Comparison of ENCODE assay signal across 21 mouse cellular contexts in genomic region chr3:80284656-80285055, GRCm38 (mm10).
DNase-seq lines count a peak whose midpoint lies in the region; ATAC-seq lines count a peak whose summit lies in the region.
"Had no signal": no experiment of that assay in that cellular context is flagged by ENCODE, and none has a peak within 500 bp of the region (broad histone marks: within the 10 kb centered on the region; RNA-seq: fewer than 3 reads in every experiment).

No protein-coding gene starts in this region.

- H3K27ac ChIP-seq in liver, embryonic 16.5 days (ENCODE audit: low read length): no peak overlapping the region
- no peak overlapping the region for H3K27ac ChIP-seq in liver, embryonic 11.5 days (ENCODE audit: low read depth, low read length)
- no peak overlapping the region for H3K27ac ChIP-seq in kidney, embryonic 15.5 days
- H3K27ac ChIP-seq: embryonic facial prominence, embryonic 10.5 days; embryonic facial prominence, embryonic 12.5 days; forebrain, embryonic 10.5 days; forebrain, embryonic 12.5 days had no signal

- H3K27me3 ChIP-seq in liver, embryonic 16.5 days (ENCODE audit: control insufficient read depth, insufficient read depth, low read depth, low read length): no peaks in the 10 kb centered on the region
- no peaks in the 10 kb centered on the region for H3K27me3 ChIP-seq in liver, embryonic 11.5 days (replicated peaks; ENCODE audit: control insufficient read depth, insufficient read depth, low read length)
- H3K27me3 ChIP-seq in kidney, embryonic 15.5 days: no peaks in the 10 kb centered on the region
- H3K27me3 ChIP-seq: embryonic facial prominence, embryonic 12.5 days; forebrain, embryonic 12.5 days had no signal

- H3K4me1 ChIP-seq in liver, embryonic 16.5 days (ENCODE audit: control insufficient read depth, low read depth, low read length): no peaks in the 10 kb centered on the region
- no peaks in the 10 kb centered on the region for H3K4me1 ChIP-seq in liver, embryonic 11.5 days (replicated peaks; ENCODE audit: control insufficient read depth, insufficient read depth, low read length)
- H3K4me1 ChIP-seq in kidney, embryonic 15.5 days: no peaks in the 10 kb centered on the region
- H3K4me1 ChIP-seq: embryonic facial prominence, embryonic 10.5 days; embryonic facial prominence, embryonic 12.5 days; forebrain, embryonic 10.5 days; forebrain, embryonic 12.5 days had no signal

- 31% methylated on average over 1 of the region's 1 CpGs for WGBS in liver, embryonic 16.5 days (ENCODE audit: insufficient replicate concordance)
- WGBS in liver, embryonic 11.5 days: 63% methylated on average over 1 of the region's 1 CpGs
- WGBS in kidney, embryonic 15.5 days: 79% methylated on average over 1 of the region's 1 CpGs

- no peak overlapping the region for H3K9ac ChIP-seq in liver, embryonic 16.5 days (ENCODE audit: low read depth, low read length)
- H3K9ac ChIP-seq in liver, embryonic 11.5 days (ENCODE audit: low read depth, low read length): no peak overlapping the region
- H3K9ac ChIP-seq in kidney, embryonic 15.5 days: no peak overlapping the region
- H3K9ac ChIP-seq: embryonic facial prominence, embryonic 12.5 days; forebrain, embryonic 12.5 days had no signal

- no peak overlapping the region for H3K4me3 ChIP-seq in liver, embryonic 16.5 days (ENCODE audit: low read depth, low read length)
- H3K4me3 ChIP-seq in liver, embryonic 11.5 days (ENCODE audit: low read depth, low read length): no peak overlapping the region
- no peak overlapping the region for H3K4me3 ChIP-seq in kidney, embryonic 15.5 days (replicated peaks)
- H3K4me3 ChIP-seq: embryonic facial prominence, embryonic 10.5 days; embryonic facial prominence, embryonic 12.5 days; forebrain, embryonic 10.5 days; forebrain, embryonic 12.5 days had no signal

- peak; percentile 41 for ATAC-seq in liver, embryonic 16.5 days (ENCODE audit: low read depth)
- no peak for ATAC-seq in liver, embryonic 11.5 days (replicated peaks; ENCODE audit: low FRiP score)
- ATAC-seq in kidney, embryonic 15.5 days (replicated peaks; ENCODE audit: low FRiP score): no peak
- ATAC-seq: activated CD4-positive, CD25-positive, alpha-beta regulatory T cell, adult 4 months; forebrain, embryonic 14.5 days; forebrain, embryonic 16.5 days; Patski had no signal

- DNase-seq in liver, embryonic 11.5 days (ENCODE audit: low spot score): no peak
- peak; percentile 25 for DNase-seq in fat pad, adult 2 months (ENCODE audit: extremely low read depth, low read depth, low spot score)
- peak; percentile 19 for DNase-seq in gonadal fat pad, adult 2 months (ENCODE audit: low read depth)
- DNase-seq: adrenal gland, adult 8-10 months; adrenal gland, postnatal 14 days; adrenal gland, postnatal 36 days; cerebellum, adult 11-12 months; cerebellum, adult 2 months; cerebellum, adult 9-10 months; cerebellum, postnatal 10 days; cerebellum, postnatal 25 days had no signal

- no peak overlapping the region for H3K4me2 ChIP-seq in liver, embryonic 16.5 days (ENCODE audit: low read depth, low read length)
- no peak overlapping the region for H3K4me2 ChIP-seq in liver, embryonic 11.5 days
- H3K4me2 ChIP-seq in kidney, embryonic 15.5 days: no peak overlapping the region
- H3K4me2 ChIP-seq: embryonic facial prominence, embryonic 12.5 days; forebrain, embryonic 12.5 days had no signal

- no peaks in the 10 kb centered on the region for H3K36me3 ChIP-seq in liver, embryonic 16.5 days (ENCODE audit: control insufficient read depth, insufficient read depth)
- H3K36me3 ChIP-seq in liver, embryonic 11.5 days (ENCODE audit: control insufficient read depth, insufficient read depth, low read length): no peaks in the 10 kb centered on the region
- H3K36me3 ChIP-seq in kidney, embryonic 15.5 days: no peaks in the 10 kb centered on the region
- H3K36me3 ChIP-seq: embryonic facial prominence, embryonic 10.5 days; embryonic facial prominence, embryonic 12.5 days; forebrain, embryonic 10.5 days; forebrain, embryonic 12.5 days had no signal

- no peaks in the 10 kb centered on the region for H3K9me3 ChIP-seq in liver, embryonic 16.5 days (replicated peaks; ENCODE audit: control insufficient read depth, low read length)
- no peaks in the 10 kb centered on the region for H3K9me3 ChIP-seq in liver, embryonic 11.5 days (ENCODE audit: control insufficient read depth, low read length)
- no peaks in the 10 kb centered on the region for H3K9me3 ChIP-seq in kidney, embryonic 15.5 days (replicated peaks)
- H3K9me3 ChIP-seq: embryonic facial prominence, embryonic 10.5 days; embryonic facial prominence, embryonic 12.5 days; forebrain, embryonic 10.5 days; forebrain, embryonic 12.5 days had no signal
